Mouse (Mus musculus) adrenal gland, postnatal 10 days (tissue): Measurements from ENCODE around the gene Gm7168. TPM values are rescaled to one million over a fixed set of nuclear protein-coding genes. Genes with fewer than 3 reads are reported as not detected.
"Not testable (repeated sequence)": the region's sequence is repeated elsewhere in the genome, so short reads cannot be mapped to it uniquely, and the experiment has no call there.

Experiments
- DNase-seq: peaks from one replicate; pipeline ENCODE4 v3.0.0; 2021; ENCODE audit warnings: mixed read lengths
- total RNA-seq, 2 experiments: library from RNA; stranded (reverse); gene quantifications; 2 replicates each; pipeline ENCODE4 v1.2.3; 2021

Gene Gm7168
- total RNA-seq, 2 experiments from 2014 or later = not detected

- DNase-seq = not testable (repeated sequence)
Observed at GRCm38 (mm10) chr17:13993425-13993824, 45.3 kb downstream of the Gm7168 start.

Other genes with a start within 250 kb of the Gm7168 start
- gene Afdn, start 187.8 kb upstream of the Gm7168 start, total RNA-seq = 100 to 1,000 TPM; 103 to 152 TPM
- gene Tcte2, start 186.5 kb upstream of the Gm7168 start, total RNA-seq = 1 to 10 TPM; 2.6 to 4.1 TPM
- gene Gm7356, start 55.3 kb downstream of the Gm7168 start, total RNA-seq = not detected
- gene Gm7358, start 111.2 kb downstream of the Gm7168 start, total RNA-seq = not detected